Mouse (Mus musculus): Measurements from ENCODE around the gene Nr5a2. TPM values are rescaled to one million over a fixed set of nuclear protein-coding genes. Genes with fewer than 3 reads are reported as not detected.

Gene Nr5a2
- polyA plus RNA-seq, 1 experiment from 2014 or later = 0.21 TPM

- ChIA-PET POLR2A (no interaction called here), CTCF (no interaction called here)
- H3K27me3 ChIP-seq = no peaks in the 10 kb centered on the region
- DNase-seq (ENCODE audit: low read depth, low spot score) (no peak), ATAC-seq (no peak)
- in situ Hi-C loops (cut with MboI; ENCODE audit: low pct_unique_long_range_greater_than_20kb) = no loop called here
- TF ChIP-seq CTCF (IDR thresholded peaks at IDR 0.05) = no peak
Measured at GRCm38 (mm10) chr1:136868955-136869354, 91.3 kb downstream of the Nr5a2 start.

DNA sequence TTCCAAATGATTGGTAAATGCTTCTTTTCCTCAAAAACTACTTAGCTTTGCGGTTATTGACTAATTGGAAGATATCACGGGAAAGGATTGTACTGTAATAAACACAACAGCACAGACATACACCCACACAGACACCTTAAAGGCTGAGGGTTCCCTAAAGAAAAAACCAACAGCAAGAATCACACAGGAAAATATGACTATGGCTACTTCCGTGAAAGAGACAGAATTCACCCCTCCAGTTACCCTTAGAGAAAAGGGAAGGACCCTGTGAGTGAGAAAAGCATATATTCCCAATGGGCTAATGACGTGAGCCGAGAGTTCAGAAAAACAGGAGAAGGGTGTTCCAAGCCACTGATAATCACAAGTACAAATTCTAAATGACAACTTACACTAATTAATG, 92.0 kb downstream of the Nr5a2 start:
- CTCF ChIA-PET = no interaction called here
- no peaks in the 10 kb centered on the region for H3K27me3 ChIP-seq
- in situ Hi-C loops (cut with MboI; ENCODE audit: low pct_unique_long_range_greater_than_20kb) = no loop called here
- TF ChIP-seq CTCF (IDR thresholded peaks at IDR 0.05) = no peak
- no peak for ATAC-seq
- POLR2A ChIA-PET = no interaction called here
- no peak for DNase-seq (ENCODE audit: low read depth, low spot score)

DNA sequence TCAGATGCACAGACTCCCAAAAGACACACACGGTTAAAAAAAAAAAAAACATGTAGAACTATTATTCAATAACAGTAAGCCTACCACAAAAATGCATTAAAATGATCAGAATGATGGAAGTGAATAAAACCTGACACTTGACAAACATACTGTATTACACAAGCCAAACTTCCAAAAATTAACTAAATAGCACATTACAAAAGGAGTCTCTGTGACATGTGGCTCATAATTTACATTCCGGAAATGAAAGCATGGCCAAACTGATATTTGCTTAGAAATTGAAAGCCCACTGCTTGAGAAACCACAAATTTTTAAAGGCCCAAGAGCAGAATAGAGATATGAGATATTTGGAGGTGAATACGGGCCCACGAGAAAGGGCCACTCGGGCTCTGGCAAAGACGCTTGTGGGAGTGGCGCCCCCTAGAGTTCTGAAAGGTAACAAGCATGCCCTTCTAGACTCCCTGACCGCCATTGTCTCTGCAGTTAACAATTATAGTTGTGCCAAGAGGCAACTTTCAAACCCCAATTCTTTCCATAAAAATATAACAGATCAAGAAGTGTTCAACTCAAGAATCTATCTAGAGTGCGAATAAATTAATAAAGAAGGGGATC, 93.7 kb downstream of the Nr5a2 start:
- no peak for DNase-seq (ENCODE audit: low read depth, low spot score)
- CTCF ChIA-PET = no interaction called here
- POLR2A ChIA-PET = no interaction called here
- in situ Hi-C loops (cut with MboI; ENCODE audit: low pct_unique_long_range_greater_than_20kb) = no loop called here
- TF ChIP-seq CTCF (IDR thresholded peaks at IDR 0.05) = peak; percentile 45
- ATAC-seq = no peak
- H3K27me3 ChIP-seq = no peaks in the 10 kb centered on the region

GRCm38 (mm10) chr1:136863209-136863608, 97.0 kb downstream of the Nr5a2 start:
- in situ Hi-C loops (cut with MboI; ENCODE audit: low pct_unique_long_range_greater_than_20kb) = no loop called here
- CTCF ChIA-PET = no interaction called here
- DNase-seq (ENCODE audit: low read depth, low spot score) (no peak), ATAC-seq (no peak)
- no peaks in the 10 kb centered on the region for H3K27me3 ChIP-seq
- TF ChIP-seq CTCF (IDR thresholded peaks at IDR 0.05) = no peak
- POLR2A ChIA-PET = no interaction called here

- ATAC-seq (no peak), DNase-seq (ENCODE audit: low read depth, low spot score) (no peak)
- ChIA-PET CTCF (no interaction called here), POLR2A (no interaction called here)
- no peak for TF ChIP-seq CTCF (IDR thresholded peaks at IDR 0.05)
- in situ Hi-C loops (cut with MboI; ENCODE audit: low pct_unique_long_range_greater_than_20kb) = no loop called here
- H3K27me3 ChIP-seq = no peaks in the 10 kb centered on the region
Measured at GRCm38 (mm10) chr1:136859454-136859853, 100.8 kb downstream of the Nr5a2 start.

GRCm38 (mm10) chr1:136858724-136859123, 101.5 kb downstream of the Nr5a2 start:
- no peak for TF ChIP-seq CTCF (IDR thresholded peaks at IDR 0.05)
- ChIA-PET POLR2A (no interaction called here), CTCF (no interaction called here)
- in situ Hi-C loops (cut with MboI; ENCODE audit: low pct_unique_long_range_greater_than_20kb) = no loop called here
- H3K27me3 ChIP-seq = no peaks in the 10 kb centered on the region
- no peak for ATAC-seq
- DNase-seq (ENCODE audit: low read depth, low spot score) = no peak

- TF ChIP-seq CTCF (IDR thresholded peaks at IDR 0.05) = peak; percentile 48
- ChIA-PET CTCF (no interaction called here), POLR2A (no interaction called here)
- in situ Hi-C loops (cut with MboI; ENCODE audit: low pct_unique_long_range_greater_than_20kb) = no loop called here
- no peak for ATAC-seq
- DNase-seq (ENCODE audit: low read depth, low spot score) = no peak
- no peaks in the 10 kb centered on the region for H3K27me3 ChIP-seq
Measured at GRCm38 (mm10) chr1:136856104-136856503, 104.1 kb downstream of the Nr5a2 start.

DNA sequence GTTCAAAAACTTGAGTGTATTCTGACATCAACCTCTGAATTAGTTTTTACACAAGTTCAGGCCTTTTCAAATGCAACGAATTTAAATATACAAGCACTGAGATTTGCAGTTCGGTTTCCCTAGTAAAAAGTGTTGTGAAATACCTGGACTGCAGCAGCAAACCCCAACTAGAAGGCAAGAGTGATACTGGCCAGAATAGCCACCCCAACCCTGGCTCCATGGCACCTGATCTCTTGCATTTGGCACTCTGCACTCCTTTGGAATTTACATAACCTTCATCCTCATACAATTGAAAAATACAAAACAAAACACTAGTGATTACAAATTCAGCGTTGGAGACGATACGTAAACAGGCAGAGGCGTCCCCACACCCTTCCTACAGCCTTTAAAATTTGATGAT, 111.5 kb downstream of the Nr5a2 start:
- ATAC-seq (no peak), DNase-seq (ENCODE audit: low read depth, low spot score) (no peak)
- in situ Hi-C loops (cut with MboI; ENCODE audit: low pct_unique_long_range_greater_than_20kb) = no loop called here
- TF ChIP-seq CTCF (IDR thresholded peaks at IDR 0.05) = no peak
- ChIA-PET CTCF (no interaction called here), POLR2A (no interaction called here)
- no peaks in the 10 kb centered on the region for H3K27me3 ChIP-seq

DNA sequence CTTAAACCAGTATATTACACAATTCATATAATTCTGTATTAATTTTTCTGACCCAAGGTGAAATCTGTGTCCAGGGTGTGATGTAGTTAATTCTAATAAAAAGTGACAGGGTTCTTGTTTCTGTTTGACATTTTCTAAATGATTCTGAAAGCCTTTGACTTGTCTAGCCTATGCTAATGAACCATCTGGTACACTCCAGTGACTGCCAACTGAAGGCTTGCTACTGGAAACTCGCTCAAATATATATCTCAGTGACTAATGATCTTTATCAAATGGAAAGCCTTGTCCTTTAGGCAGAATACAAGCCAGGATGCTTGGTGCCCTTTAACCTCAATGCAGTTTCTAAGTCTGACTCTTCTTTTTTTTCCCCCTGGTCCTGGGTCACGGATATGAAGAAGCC, 114.2 kb downstream of the Nr5a2 start:
- in situ Hi-C loops (cut with MboI; ENCODE audit: low pct_unique_long_range_greater_than_20kb) = no loop called here
- no peak for TF ChIP-seq CTCF (IDR thresholded peaks at IDR 0.05)
- ChIA-PET POLR2A (no interaction called here), CTCF (interaction anchor here (0.8 kb wide), 1 partner anchor 40 kb away, joined by 3 read pairs; no protein-coding TSS in a partner anchor)
- DNase-seq (ENCODE audit: low read depth, low spot score) (no peak), ATAC-seq (no peak)
- H3K27me3 ChIP-seq = no peaks in the 10 kb centered on the region

DNA sequence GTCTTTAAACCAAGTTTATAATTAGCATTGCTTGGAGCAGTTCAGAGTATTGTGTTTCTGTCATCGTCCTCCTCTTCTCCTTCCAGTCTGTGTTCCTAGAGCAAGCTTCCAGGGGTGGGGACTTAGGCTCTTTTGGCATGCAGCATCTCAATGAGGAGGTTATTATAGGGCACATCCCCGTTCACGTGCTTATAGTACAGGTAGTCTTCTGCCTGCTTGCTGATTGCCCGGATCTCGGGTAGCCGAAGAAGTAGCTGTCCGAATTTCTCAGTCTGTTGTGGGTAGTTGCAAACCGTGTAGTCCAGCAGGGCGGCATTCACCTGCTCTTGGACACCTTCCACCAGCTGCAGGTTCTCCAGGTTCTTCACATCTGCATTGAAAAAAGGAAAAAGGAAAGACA, 114.9 kb downstream of the Nr5a2 start:
- no peak for DNase-seq (ENCODE audit: low read depth, low spot score)
- no peak for ATAC-seq
- in situ Hi-C loops (cut with MboI; ENCODE audit: low pct_unique_long_range_greater_than_20kb) = no loop called here
- no peaks in the 10 kb centered on the region for H3K27me3 ChIP-seq
- ChIA-PET POLR2A (no interaction called here), CTCF (interaction anchor here (0.8 kb wide), 1 partner anchor 41 kb away, joined by 3 read pairs; no protein-coding TSS in a partner anchor)
- no peak for TF ChIP-seq CTCF (IDR thresholded peaks at IDR 0.05)

- CTCF ChIA-PET = no interaction called here
- POLR2A ChIA-PET = no interaction called here
- DNase-seq (ENCODE audit: low read depth, low spot score) (no peak), ATAC-seq (no peak)
- in situ Hi-C loops (cut with MboI; ENCODE audit: low pct_unique_long_range_greater_than_20kb) = no loop called here
- TF ChIP-seq CTCF (IDR thresholded peaks at IDR 0.05) = no peak
- no peaks in the 10 kb centered on the region for H3K27me3 ChIP-seq
Measured at GRCm38 (mm10) chr1:136840512-136840911, 119.7 kb downstream of the Nr5a2 start.

GRCm38 (mm10) chr1:136839202-136839601, 121.0 kb downstream of the Nr5a2 start:
- in situ Hi-C loops (cut with MboI; ENCODE audit: low pct_unique_long_range_greater_than_20kb) = no loop called here
- ChIA-PET POLR2A (no interaction called here), CTCF (no interaction called here)
- no peaks in the 10 kb centered on the region for H3K27me3 ChIP-seq
- DNase-seq (ENCODE audit: low read depth, low spot score) = no peak
- ATAC-seq = no peak
- TF ChIP-seq CTCF (IDR thresholded peaks at IDR 0.05) = no peak

Data from Patski (cell line).